Mouse (Mus musculus) adrenal gland (tissue): ENCODE results near the gene Il1rapl1.
"Not testable (repeated sequence)": the region's sequence is repeated elsewhere in the genome, so short reads cannot be mapped to it uniquely, and the experiment has no call there.

ENCODE experiments used
- intact Hi-C: fragments of 180-260 bp; cut with DNase I; formaldehyde crosslinking; loops from one replicate; pipeline ENCODE4 v1.15.1; 2025

The Il1rapl1 gene

GRCm38 (mm10) chrX:87655644-87656043 lies 459.8 kb downstream of the Il1rapl1 start:
- intact Hi-C loops = loop anchor here (5.0 kb wide), 1 partner anchor 462 kb away; the partner anchor contains the start of gene Il1rapl1

- intact Hi-C loops = no loop called here
Observed at GRCm38 (mm10) chrX:87600914-87601313, 514.5 kb downstream of the Il1rapl1 start.

GRCm38 (mm10) chrX:87507997-87508396 lies 607.4 kb downstream of the Il1rapl1 start:
- intact Hi-C loops = no loop called here

GRCm38 (mm10) chrX:87502604-87503003 lies 612.8 kb downstream of the Il1rapl1 start:
- intact Hi-C loops = no loop called here

DNA sequence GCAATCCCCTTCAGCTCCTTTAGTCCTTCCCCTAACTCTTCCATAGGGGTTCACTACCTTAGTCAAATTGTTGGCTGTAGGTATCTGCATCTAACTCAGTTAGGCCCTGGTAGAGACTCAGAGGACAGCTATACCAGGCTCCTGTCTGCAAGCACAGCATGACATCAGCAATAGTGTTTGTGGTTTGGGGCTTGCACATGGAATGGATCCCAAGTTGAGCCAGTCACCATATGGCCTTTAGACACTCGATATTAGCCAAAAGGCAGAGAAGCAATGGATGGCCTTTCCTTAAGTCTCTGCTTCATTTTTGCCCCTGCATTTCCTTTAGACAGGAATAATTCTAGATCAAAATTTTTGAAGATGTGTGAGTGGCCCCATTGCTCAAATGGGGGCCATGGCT lies 632.0 kb downstream of the Il1rapl1 start:
- intact Hi-C loops = no loop called here

GRCm38 (mm10) chrX:87238191-87238590 lies 877.3 kb downstream of the Il1rapl1 start:
- intact Hi-C loops = not testable (repeated sequence)

DNA sequence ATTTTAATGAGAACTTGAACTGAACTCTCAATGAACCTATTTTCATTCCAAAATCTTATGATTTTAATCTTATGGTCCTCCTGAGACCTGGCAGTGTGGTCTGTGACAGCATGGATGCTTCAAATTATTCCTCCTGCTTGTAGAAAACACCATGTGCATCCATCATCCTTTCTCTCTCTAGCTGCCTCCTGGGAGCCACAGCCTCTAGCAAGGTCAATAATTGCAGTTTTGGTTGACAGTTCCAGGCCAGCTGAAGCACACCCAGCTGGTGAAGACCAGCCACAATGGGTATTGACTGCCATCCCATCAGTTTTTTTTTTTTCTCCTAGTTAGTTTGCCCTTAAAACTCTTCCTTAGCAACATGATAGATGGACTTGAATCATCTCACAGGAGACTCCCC lies 890.2 kb downstream of the Il1rapl1 start:
- intact Hi-C loops = no loop called here

GRCm38 (mm10) chrX:87002296-87002695 lies 1113.1 kb downstream of the Il1rapl1 start:
- intact Hi-C loops = no loop called here

DNA sequence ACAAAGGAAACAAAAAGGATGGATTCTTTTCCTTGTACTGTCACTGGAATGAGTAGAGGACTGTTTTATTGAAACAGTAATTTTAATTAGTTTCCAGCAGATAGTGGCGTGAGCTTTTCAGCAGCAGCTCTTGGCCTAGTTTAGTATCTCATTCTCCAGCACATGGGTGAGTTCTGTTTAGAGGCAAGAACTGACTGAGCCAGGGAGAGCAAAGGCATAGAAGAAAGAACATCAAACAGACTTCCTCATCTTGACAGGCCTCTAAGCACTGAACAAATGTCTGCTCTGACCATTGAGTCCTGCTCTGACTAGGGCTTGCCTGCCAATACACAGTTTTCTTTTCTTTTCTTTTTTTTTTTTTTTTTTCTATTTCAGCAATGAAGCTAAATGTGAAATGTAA lies 1160.3 kb downstream of the Il1rapl1 start:
- intact Hi-C loops = no loop called here

GRCm38 (mm10) chrX:86954614-86955013 lies 1160.8 kb downstream of the Il1rapl1 start:
- intact Hi-C loops = no loop called here

DNA sequence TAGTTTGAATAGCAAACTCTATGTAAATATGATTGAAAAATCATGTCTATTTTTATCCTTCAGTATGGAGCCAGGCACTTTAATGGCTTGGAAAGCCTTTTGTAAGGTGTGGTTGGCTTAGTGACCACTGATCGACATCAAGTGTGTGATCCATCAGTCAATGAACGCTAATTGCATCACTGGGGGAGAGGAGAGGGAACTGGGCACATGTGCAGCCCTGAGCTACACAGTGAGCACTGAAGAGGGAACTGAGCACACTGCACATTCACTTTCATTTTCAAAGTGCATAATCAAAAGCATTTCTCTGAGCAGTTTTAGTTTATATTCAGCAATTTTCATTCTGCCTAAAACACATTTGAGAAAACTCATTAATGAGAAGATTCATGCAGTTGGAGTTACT lies 1164.5 kb downstream of the Il1rapl1 start:
- intact Hi-C loops = no loop called here

DNA sequence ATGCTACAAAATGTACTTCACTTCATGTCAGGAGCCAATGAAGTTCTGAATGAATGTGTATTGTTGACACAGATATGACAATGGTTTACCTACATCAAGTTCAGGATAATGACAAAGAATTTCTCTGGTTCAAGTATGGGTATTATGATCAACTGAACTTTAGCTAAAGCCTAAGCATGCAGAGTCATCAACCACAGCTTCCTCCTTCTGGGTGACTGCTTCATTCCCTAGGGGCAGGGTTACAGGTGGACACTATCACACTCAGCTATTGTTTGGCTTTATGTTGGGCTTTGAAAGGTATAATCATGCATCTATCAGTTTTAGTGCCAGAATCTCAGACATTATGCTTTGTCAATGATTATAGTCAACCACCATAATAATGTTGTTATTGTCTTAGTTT lies 1166.3 kb downstream of the Il1rapl1 start:
- intact Hi-C loops = no loop called here

- intact Hi-C loops = no loop called here
Observed at GRCm38 (mm10) chrX:86854835-86855234, 1260.6 kb downstream of the Il1rapl1 start.

DNA sequence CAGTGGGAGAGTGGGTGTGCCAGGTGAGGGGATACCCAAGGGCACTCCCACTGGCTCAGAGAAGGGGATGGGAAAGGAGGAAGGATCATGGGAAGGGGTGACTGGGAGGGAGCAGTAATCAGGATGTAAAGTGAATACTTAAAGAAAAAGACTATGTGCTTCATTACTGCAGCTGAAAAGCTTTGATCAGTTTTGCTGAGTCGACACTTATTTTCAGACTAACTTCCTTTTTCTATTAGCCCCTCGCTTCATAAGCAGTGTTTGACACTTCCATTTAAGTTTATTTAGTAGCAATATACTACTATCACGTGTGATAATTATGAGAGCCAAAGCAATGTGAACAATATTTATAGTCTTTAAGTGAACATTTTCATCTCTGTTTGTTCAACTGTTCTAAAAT lies 1307.2 kb downstream of the Il1rapl1 start:
- intact Hi-C loops = no loop called here

DNA sequence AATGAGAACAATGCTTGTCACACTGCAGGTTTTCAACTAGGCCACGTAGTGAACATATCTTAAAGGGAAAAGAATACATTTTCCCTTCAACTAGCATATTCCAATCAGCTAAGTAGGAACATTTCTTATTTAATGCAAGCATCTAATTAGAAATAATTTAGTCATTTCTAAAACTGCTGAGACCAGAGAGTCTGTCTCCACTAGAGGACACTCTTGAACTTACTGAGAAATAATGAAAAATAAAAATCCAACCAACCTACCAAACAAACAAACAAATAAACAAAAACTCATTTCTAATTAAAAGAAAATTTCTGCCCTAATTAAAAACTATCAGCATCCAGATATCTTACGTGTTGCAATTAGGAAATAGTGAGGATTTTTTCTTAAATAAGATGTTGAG lies 1312.7 kb downstream of the Il1rapl1 start:
- intact Hi-C loops = no loop called here

DNA sequence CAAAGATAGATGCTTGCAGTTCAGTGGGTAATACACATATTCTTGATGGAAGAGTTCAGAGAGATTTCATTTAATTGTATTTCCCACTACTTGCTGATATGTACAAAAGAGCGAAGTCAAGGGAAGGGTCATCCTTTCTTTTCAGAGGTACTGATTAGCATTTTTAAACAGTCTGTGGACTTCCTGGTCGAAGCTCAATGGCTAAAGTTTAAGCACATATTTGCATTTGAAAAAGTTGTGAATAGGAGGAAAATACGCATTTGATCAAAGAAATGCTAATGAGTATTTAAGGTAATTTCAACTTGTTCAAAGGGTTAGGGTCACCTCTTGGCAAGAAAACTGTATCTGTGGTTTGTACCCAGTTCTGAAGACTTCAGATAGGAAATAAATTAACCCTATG lies 1386.6 kb downstream of the Il1rapl1 start:
- intact Hi-C loops = no loop called here
